Comparison of ENCODE assay signal across 13 mouse cellular contexts in genomic region chr1:43259841-43260240, GRCm38 (mm10).
DNase-seq lines count a peak whose midpoint lies in the region; ATAC-seq and TF ChIP-seq lines count a peak whose summit lies in the region.
"Had no signal": no experiment of that assay in that cellular context is flagged by ENCODE, and none has a peak within 500 bp of the region (broad histone marks: within the 10 kb centered on the region; RNA-seq: fewer than 3 reads in every experiment).

No protein-coding gene starts in this region.

- 76% methylated on average over 1 of the region's 1 CpGs for WGBS in limb, embryonic 14.5 days
- 86% methylated on average over 1 of the region's 1 CpGs for WGBS in limb, embryonic 10.5 days
- 29% methylated on average over 1 of the region's 1 CpGs for whole genome bisulfite sequencing in heart, embryonic 14.5 days

- H3K4me2 ChIP-seq in limb, embryonic 14.5 days (replicated peaks; ENCODE audit: low read depth, low read length, severe bottlenecking): no peak overlapping the region
- H3K4me2 ChIP-seq in heart, embryonic 14.5 days (ENCODE audit: low read length): no peak overlapping the region
- H3K4me2 ChIP-seq: limb, embryonic 15.5 days; midbrain, embryonic 15.5 days; neural tube, embryonic 15.5 days had no signal

- DNase-seq in limb, embryonic 14.5 days (ENCODE audit: low spot score): peak; percentile 9
- DNase-seq in limb, embryonic 10.5 days (ENCODE audit: low spot score): no peak
- DNase-seq in gastrocnemius, postnatal 10 days: peak; percentile 72
- peak; percentile 94 for DNase-seq in skeletal muscle tissue, adult 2 months (ENCODE audit: low read depth, low spot score)
- no peak for DNase-seq in MN1 (ENCODE audit: low spot score)
- no peak for DNase-seq in left cerebral cortex, adult 11 months (ENCODE audit: low spot score)
- DNase-seq in frontal cortex, adult 2 months (ENCODE audit: extremely low spot score in 1 of 2, low spot score in 1 of 2): no peak
- DNase-seq: cerebellum, adult 2 months; spleen, adult 18-20 months had no signal

- no peak for TF ChIP-seq POLR2A in limb, embryonic 14.5 days (IDR thresholded peaks at IDR 0.05; ENCODE audit: borderline replicate concordance, extremely low read depth, insufficient read depth, insufficient read length)

- no peaks in the 10 kb centered on the region for H3K4me1 ChIP-seq in limb, embryonic 14.5 days (ENCODE audit: control insufficient read depth, insufficient read depth, low read length)
- H3K4me1 ChIP-seq in limb, embryonic 10.5 days: peaks cover 2% of the 10 kb centered on the region; the same call in 1 of the 2 replicates
- H3K4me1 ChIP-seq in heart, embryonic 14.5 days (ENCODE audit: control insufficient read depth in 2 of 2, insufficient read depth in 2 of 2, low read length in 2 of 2): peaks cover 16 to 39% of the 10 kb centered on the region in 2 experiments
- H3K4me1 ChIP-seq: midbrain, embryonic 15.5 days had no signal

- H3K27me3 ChIP-seq in limb, embryonic 14.5 days (ENCODE audit: control insufficient read depth, insufficient read depth, low read length): no peaks in the 10 kb centered on the region
- no peaks in the 10 kb centered on the region for H3K27me3 ChIP-seq in limb, embryonic 10.5 days (ENCODE audit: low read depth, poor library complexity, severe bottlenecking)
- no peaks in the 10 kb centered on the region for H3K27me3 ChIP-seq in heart, embryonic 14.5 days (ENCODE audit: control insufficient read depth, insufficient read depth, low read length)
- H3K27me3 ChIP-seq: limb, embryonic 15.5 days; midbrain, embryonic 15.5 days; neural tube, embryonic 15.5 days had no signal

- no peak overlapping the region for H3K27ac ChIP-seq in limb, embryonic 14.5 days (replicated peaks; ENCODE audit: low read depth, low read length)
- no peak overlapping the region for H3K27ac ChIP-seq in limb, embryonic 10.5 days
- peak overlapping the region; percentile 83 to 88 for H3K27ac ChIP-seq in heart, embryonic 14.5 days (replicated peaks in 1 of 2; ENCODE audit: control insufficient read depth in 1 of 2, insufficient read depth in 1 of 2, low read depth in 2 of 2, low read length in 2 of 2)
- H3K27ac ChIP-seq: limb, embryonic 15.5 days; midbrain, embryonic 15.5 days; neural tube, embryonic 15.5 days had no signal

- ATAC-seq in limb, embryonic 14.5 days (ENCODE audit: low FRiP score, low read depth): no peak
- ATAC-seq in heart, embryonic 14.5 days (ENCODE audit: insufficient number of reproducible peaks, insufficient read depth, low FRiP score, low read depth): peak; percentile 72
- ATAC-seq: midbrain, embryonic 15.5 days had no signal

- H3K4me3 ChIP-seq in limb, embryonic 14.5 days (replicated peaks; ENCODE audit: low read length): no peak overlapping the region
- H3K4me3 ChIP-seq in limb, embryonic 10.5 days: no peak overlapping the region
- no peak overlapping the region for H3K4me3 ChIP-seq in heart, embryonic 14.5 days (ENCODE audit: control insufficient read depth in 1 of 2, insufficient read depth in 1 of 2, low read depth in 1 of 2, low read length in 2 of 2)
- H3K4me3 ChIP-seq: limb, embryonic 15.5 days; midbrain, embryonic 15.5 days; neural tube, embryonic 15.5 days had no signal

- H3K9ac ChIP-seq in limb, embryonic 14.5 days (ENCODE audit: low read depth, low read length, severe bottlenecking): no peak overlapping the region
- H3K9ac ChIP-seq in heart, embryonic 14.5 days (ENCODE audit: low read length): no peak overlapping the region
- H3K9ac ChIP-seq: limb, embryonic 15.5 days; midbrain, embryonic 15.5 days; neural tube, embryonic 15.5 days had no signal

- H3K9me3 ChIP-seq in limb, embryonic 14.5 days (ENCODE audit: control insufficient read depth, low read length): no peaks in the 10 kb centered on the region
- no peaks in the 10 kb centered on the region for H3K9me3 ChIP-seq in limb, embryonic 10.5 days (replicated peaks)
- no peaks in the 10 kb centered on the region for H3K9me3 ChIP-seq in heart, embryonic 14.5 days (ENCODE audit: control insufficient read depth, low read length)
- H3K9me3 ChIP-seq: limb, embryonic 15.5 days; midbrain, embryonic 15.5 days; neural tube, embryonic 15.5 days had no signal

- no peaks in the 10 kb centered on the region for H3K36me3 ChIP-seq in limb, embryonic 14.5 days (ENCODE audit: control insufficient read depth, insufficient read depth, low read length)
- H3K36me3 ChIP-seq in limb, embryonic 10.5 days: no peaks in the 10 kb centered on the region
- H3K36me3 ChIP-seq in heart, embryonic 14.5 days (ENCODE audit: control insufficient read depth, insufficient read depth, low read length): no peaks in the 10 kb centered on the region
- H3K36me3 ChIP-seq: limb, embryonic 15.5 days; midbrain, embryonic 15.5 days; neural tube, embryonic 15.5 days had no signal

Comparison
In these comparisons a context has a peak if more than half of its experiments do, and no peak if none do; other contexts are left out.
1. DNase-seq: peak in limb, embryonic 14.5 days (single experiment), gastrocnemius, postnatal 10 days (single experiment) and skeletal muscle tissue, adult 2 months (single experiment); none in limb, embryonic 10.5 days (single experiment), MN1 (single experiment), left cerebral cortex, adult 11 months (single experiment) and frontal cortex, adult 2 months (0 of 2).
2. H3K27ac ChIP-seq: peak in heart, embryonic 14.5 days (2 of 2); none in limb, embryonic 14.5 days (single experiment) and limb, embryonic 10.5 days (single experiment).